Mouse (Mus musculus): Measurements from ENCODE around the gene Mthfr. TPM values are rescaled to one million over a fixed set of nuclear protein-coding genes. Genes with fewer than 3 reads are reported as not detected.
A peak's percentile ranks its signal among the peaks of the same experiment; 100 is the strongest.

Gene Mthfr
- polyA plus RNA-seq, 1 experiment from 2014 or later: 14.3 TPM

GRCm38 (mm10) chr4:148092551-148093271 is 53.8 kb downstream of the Mthfr start:
- no peaks in the 10 kb centered on the region for H3K9me3 ChIP-seq (ENCODE audit: control insufficient read depth, low read length)
- H3K27ac ChIP-seq (ENCODE audit: low read length): no peak overlapping the region
- ATAC-seq: no peak
- no peak overlapping the region for H3K4me2 ChIP-seq (ENCODE audit: low read depth, low read length)
- no peaks in the 10 kb centered on the region for H3K4me1 ChIP-seq (ENCODE audit: control insufficient read depth, insufficient read depth, low read length)
- H3K9ac ChIP-seq (ENCODE audit: low read depth, low read length): no peak overlapping the region
- H3K4me3 ChIP-seq (ENCODE audit: low read length): no peak overlapping the region
- no peaks in the 10 kb centered on the region for H3K27me3 ChIP-seq (replicated peaks; ENCODE audit: control insufficient read depth, insufficient read depth, low read length)
- H3K36me3 ChIP-seq (ENCODE audit: control insufficient read depth, insufficient read depth, low read length): no peaks in the 10 kb centered on the region
- WGBS: 76% methylated on average over 11 of the region's 11 CpGs

- Histone ChIP-seq H3K36me3 (ENCODE audit: control insufficient read depth, insufficient read depth, low read length) (no peaks in the 10 kb centered on the region), H3K9ac (ENCODE audit: low read depth, low read length) (no peak overlapping the region), H3K27me3 (replicated peaks; ENCODE audit: control insufficient read depth, insufficient read depth, low read length) (no peaks in the 10 kb centered on the region), H3K4me1 (ENCODE audit: control insufficient read depth, insufficient read depth, low read length) (no peaks in the 10 kb centered on the region), H3K4me3 (ENCODE audit: low read length) (no peak overlapping the region), H3K9me3 (ENCODE audit: control insufficient read depth, low read length) (no peaks in the 10 kb centered on the region), H3K4me2 (ENCODE audit: low read depth, low read length) (no peak overlapping the region), H3K27ac (ENCODE audit: low read length) (no peak overlapping the region)
- WGBS: 92% methylated on average over 5 of the region's 5 CpGs
- no peak for ATAC-seq
Observed at GRCm38 (mm10) chr4:148094161-148094560, 55.3 kb downstream of the Mthfr start.

- no peak overlapping the region for H3K9ac ChIP-seq (ENCODE audit: low read depth, low read length)
- no peaks in the 10 kb centered on the region for H3K9me3 ChIP-seq (ENCODE audit: control insufficient read depth, low read length)
Observed at GRCm38 (mm10) chr4:148095081-148095480, 56.2 kb downstream of the Mthfr start.

GRCm38 (mm10) chr4:148097936-148098335 is 59.1 kb downstream of the Mthfr start:
- Histone ChIP-seq H3K4me3 (ENCODE audit: low read length) (no peak overlapping the region), H3K4me2 (ENCODE audit: low read depth, low read length) (no peak overlapping the region), H3K9ac (ENCODE audit: low read depth, low read length) (no peak overlapping the region), H3K36me3 (ENCODE audit: control insufficient read depth, insufficient read depth, low read length) (no peaks in the 10 kb centered on the region), H3K27me3 (replicated peaks; ENCODE audit: control insufficient read depth, insufficient read depth, low read length) (no peaks in the 10 kb centered on the region), H3K4me1 (ENCODE audit: control insufficient read depth, insufficient read depth, low read length) (no peaks in the 10 kb centered on the region), H3K9me3 (ENCODE audit: control insufficient read depth, low read length) (no peaks in the 10 kb centered on the region), H3K27ac (ENCODE audit: low read length) (no peak overlapping the region)
- 86% methylated on average over 2 of the region's 2 CpGs for WGBS
- ATAC-seq: no peak

More at GRCm38 (mm10) chr4:148095081-148095480, 56.2 kb downstream of the Mthfr start:
- no peaks in the 10 kb centered on the region for H3K4me1 ChIP-seq (ENCODE audit: control insufficient read depth, insufficient read depth, low read length)
- 76% methylated on average over 4 of the region's 4 CpGs for WGBS
- no peak overlapping the region for H3K4me2 ChIP-seq (ENCODE audit: low read depth, low read length)
- H3K36me3 ChIP-seq (ENCODE audit: control insufficient read depth, insufficient read depth, low read length): no peaks in the 10 kb centered on the region
- H3K4me3 ChIP-seq (ENCODE audit: low read length): no peak overlapping the region
- ATAC-seq: no peak
- H3K27me3 ChIP-seq (replicated peaks; ENCODE audit: control insufficient read depth, insufficient read depth, low read length): no peaks in the 10 kb centered on the region
- H3K27ac ChIP-seq (ENCODE audit: low read length): no peak overlapping the region

- Histone ChIP-seq H3K4me3 (ENCODE audit: low read length) (no peak overlapping the region), H3K27ac (ENCODE audit: low read length) (no peak overlapping the region), H3K9ac (ENCODE audit: low read depth, low read length) (no peak overlapping the region), H3K27me3 (replicated peaks; ENCODE audit: control insufficient read depth, insufficient read depth, low read length) (no peaks in the 10 kb centered on the region), H3K9me3 (ENCODE audit: control insufficient read depth, low read length) (no peaks in the 10 kb centered on the region), H3K4me2 (ENCODE audit: low read depth, low read length) (no peak overlapping the region), H3K36me3 (ENCODE audit: control insufficient read depth, insufficient read depth, low read length) (no peaks in the 10 kb centered on the region), H3K4me1 (ENCODE audit: control insufficient read depth, insufficient read depth, low read length) (no peaks in the 10 kb centered on the region)
- WGBS: 67% methylated on average over 3 of the region's 3 CpGs
- no peak for ATAC-seq
Observed at GRCm38 (mm10) chr4:148098666-148099065, 59.8 kb downstream of the Mthfr start.

GRCm38 (mm10) chr4:148101801-148102527 is 63.1 kb downstream of the Mthfr start:
- Histone ChIP-seq H3K27ac (ENCODE audit: low read length) (no peak overlapping the region), H3K4me1 (ENCODE audit: control insufficient read depth, insufficient read depth, low read length) (no peaks in the 10 kb centered on the region), H3K9ac (ENCODE audit: low read depth, low read length) (peak overlapping the region; percentile 63), H3K9me3 (ENCODE audit: control insufficient read depth, low read length) (no peaks in the 10 kb centered on the region), H3K4me3 (ENCODE audit: low read length) (peak overlapping the region; percentile 31), H3K27me3 (replicated peaks; ENCODE audit: control insufficient read depth, insufficient read depth, low read length) (no peaks in the 10 kb centered on the region), H3K4me2 (ENCODE audit: low read depth, low read length) (peak overlapping the region; percentile 56), H3K36me3 (ENCODE audit: control insufficient read depth, insufficient read depth, low read length) (no peaks in the 10 kb centered on the region)
- WGBS: 18% methylated on average over 29 of the region's 29 CpGs
- ATAC-seq: peak; percentile 65

- 85% methylated on average over 3 of the region's 3 CpGs for whole genome bisulfite sequencing
- no peaks in the 10 kb centered on the region for H3K36me3 ChIP-seq (ENCODE audit: control insufficient read depth, insufficient read depth, low read length)
Observed at GRCm38 (mm10) chr4:148104146-148104545, 65.3 kb downstream of the Mthfr start.

GRCm38 (mm10) chr4:148107621-148108291 is 68.9 kb downstream of the Mthfr start:
- Histone ChIP-seq H3K9me3 (ENCODE audit: control insufficient read depth, low read length) (no peaks in the 10 kb centered on the region), H3K36me3 (ENCODE audit: control insufficient read depth, insufficient read depth, low read length) (no peaks in the 10 kb centered on the region), H3K9ac (ENCODE audit: low read depth, low read length) (no peak overlapping the region), H3K4me3 (ENCODE audit: low read length) (no peak overlapping the region), H3K27ac (ENCODE audit: low read length) (no peak overlapping the region), H3K27me3 (replicated peaks; ENCODE audit: control insufficient read depth, insufficient read depth, low read length) (no peaks in the 10 kb centered on the region), H3K4me2 (ENCODE audit: low read depth, low read length) (no peak overlapping the region), H3K4me1 (ENCODE audit: control insufficient read depth, insufficient read depth, low read length) (peaks cover 7% of the 10 kb centered on the region; the same call in 1 of the 2 replicates)
- ATAC-seq: peak; percentile 17; the same call in 1 of the 2 replicates
- WGBS: 39% methylated on average over 22 of the region's 22 CpGs

More at GRCm38 (mm10) chr4:148104146-148104545, 65.3 kb downstream of the Mthfr start:
- Histone ChIP-seq H3K9me3 (ENCODE audit: control insufficient read depth, low read length) (no peaks in the 10 kb centered on the region), H3K4me3 (ENCODE audit: low read length) (no peak overlapping the region), H3K27ac (ENCODE audit: low read length) (no peak overlapping the region), H3K4me1 (ENCODE audit: control insufficient read depth, insufficient read depth, low read length) (peaks cover 7% of the 10 kb centered on the region; the same call in 1 of the 2 replicates), H3K27me3 (replicated peaks; ENCODE audit: control insufficient read depth, insufficient read depth, low read length) (no peaks in the 10 kb centered on the region), H3K4me2 (ENCODE audit: low read depth, low read length) (no peak overlapping the region), H3K9ac (ENCODE audit: low read depth, low read length) (no peak overlapping the region)
- ATAC-seq: no peak

- H3K36me3 ChIP-seq (ENCODE audit: control insufficient read depth, insufficient read depth, low read length): no peaks in the 10 kb centered on the region
- no peak for ATAC-seq
- no peak overlapping the region for H3K9ac ChIP-seq (ENCODE audit: low read depth, low read length)
- 55% methylated on average over 7 of the region's 7 CpGs for WGBS
- no peak overlapping the region for H3K4me2 ChIP-seq (ENCODE audit: low read depth, low read length)
- H3K4me1 ChIP-seq (ENCODE audit: control insufficient read depth, insufficient read depth, low read length): peaks cover 7% of the 10 kb centered on the region; the same call in 1 of the 2 replicates
- H3K9me3 ChIP-seq (ENCODE audit: control insufficient read depth, low read length): no peaks in the 10 kb centered on the region
- H3K27ac ChIP-seq (ENCODE audit: low read length): no peak overlapping the region
- no peaks in the 10 kb centered on the region for H3K27me3 ChIP-seq (replicated peaks; ENCODE audit: control insufficient read depth, insufficient read depth, low read length)
- no peak overlapping the region for H3K4me3 ChIP-seq (ENCODE audit: low read length)
Observed at GRCm38 (mm10) chr4:148108565-148109100, 69.8 kb downstream of the Mthfr start.

Data from intestine, embryonic 16.5 days (tissue).